Mouse (Mus musculus): ENCODE results near the gene Dock8.

DNA sequence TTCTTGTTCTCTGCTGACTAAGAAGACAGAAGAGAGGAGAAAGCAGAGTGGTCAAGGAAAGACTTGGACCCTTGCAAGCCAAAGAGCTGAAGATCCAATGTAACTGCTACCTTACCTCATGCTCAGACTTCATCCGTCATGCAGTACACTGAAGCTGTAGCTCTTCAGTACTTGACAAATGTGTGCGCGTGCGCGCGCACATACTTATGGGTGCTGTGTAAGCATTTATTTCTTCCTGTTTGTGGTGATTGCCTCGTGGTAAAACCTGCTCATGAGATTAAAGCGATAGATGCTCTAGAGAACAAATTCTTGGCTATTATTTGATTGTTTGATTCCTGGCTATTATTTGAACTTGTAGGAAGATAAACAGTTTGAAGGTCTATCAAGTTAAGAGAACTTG, 58.5 kb downstream of the Dock8 start:
- TF ChIP-seq CHD2 (IDR thresholded peaks at IDR 0.05; ENCODE audit: low read depth, low read length) (no peak), ZC3H11A (IDR thresholded peaks at IDR 0.05; ENCODE audit: borderline replicate concordance, low read depth, low read length) (no peak), ZNF384 (IDR thresholded peaks at IDR 0.05; ENCODE audit: low read depth, low read length) (no peak), MAFK (IDR thresholded peaks at IDR 0.05; ENCODE audit: insufficient read depth, low read depth, low read length) (no peak), HCFC1 (IDR thresholded peaks at IDR 0.05; ENCODE audit: borderline replicate concordance, insufficient read depth, low read length) (no peak)

Measured in ES-E14 (cell line).